Mouse (Mus musculus): Measurements from ENCODE around the gene Iffo2. TPM values are rescaled to one million over a fixed set of nuclear protein-coding genes. Genes with fewer than 3 reads are reported as not detected.

Iffo2 gene
- total and polyA plus RNA-seq, 2 experiments from 2014 or later, result 5.8 to 18.1 TPM

- 0 out of 2 replicates have a peak, but pooled peaks have one; percentile 32 for ATAC-seq (ENCODE audit: low FRiP score)
- H3K4me2 ChIP-seq (ENCODE audit: low read depth, low read length, poor library complexity, severe bottlenecking), result no peak overlapping the region
- TF ChIP-seq CTCF (IDR thresholded peaks at IDR 0.05), result peak; percentile 97
- peaks cover 25% of the 10 kb centered on the region for H3K36me3 ChIP-seq (ENCODE audit: insufficient read depth, low read length)
- DNase-seq (ENCODE audit: low spot score), result peak; percentile 87
- no peaks in the 10 kb centered on the region for H3K9me3 ChIP-seq (ENCODE audit: low read length)
- WGBS, result 13% methylated on average over 9 of the region's 9 CpGs
- no peaks in the 10 kb centered on the region for H3K27me3 ChIP-seq (ENCODE audit: insufficient read depth, low read length)
- peaks cover 7% of the 10 kb centered on the region for H3K4me1 ChIP-seq (ENCODE audit: insufficient read depth, low read length)
- H3K4me3 ChIP-seq (ENCODE audit: low read depth, low read length), result no peak overlapping the region
- H3K27ac ChIP-seq (ENCODE audit: low read depth, low read length), result no peak overlapping the region
- H3K9ac ChIP-seq (replicated peaks; ENCODE audit: low read length, poor library complexity, severe bottlenecking), result no peak overlapping the region
Observed at GRCm38 (mm10) chr4:139643972-139644371, 113.6 kb downstream of the Iffo2 start.

- Histone ChIP-seq H3K27me3 (ENCODE audit: insufficient read depth, low read length) (no peaks in the 10 kb centered on the region), H3K4me1 (ENCODE audit: insufficient read depth, low read length) (peaks cover under 1% of the 10 kb centered on the region; the same call in 1 of the 2 replicates), H3K27ac (ENCODE audit: low read depth, low read length) (no peak overlapping the region), H3K9ac (replicated peaks; ENCODE audit: low read length, poor library complexity, severe bottlenecking) (no peak overlapping the region), H3K9me3 (ENCODE audit: low read length) (no peaks in the 10 kb centered on the region), H3K4me2 (ENCODE audit: low read depth, low read length, poor library complexity, severe bottlenecking) (no peak overlapping the region), H3K36me3 (ENCODE audit: insufficient read depth, low read length) (peaks cover 34% of the 10 kb centered on the region), H3K4me3 (ENCODE audit: low read depth, low read length) (no peak overlapping the region)
- TF ChIP-seq CTCF (IDR thresholded peaks at IDR 0.05), result peak; percentile 68
- no peak for DNase-seq (ENCODE audit: low spot score)
- no peak for ATAC-seq (ENCODE audit: low FRiP score)
- 86% methylated on average over 7 of the region's 7 CpGs for WGBS
Observed at GRCm38 (mm10) chr4:139646916-139647315, 116.6 kb downstream of the Iffo2 start.

GRCm38 (mm10) chr4:139650086-139650743 lies 119.9 kb downstream of the Iffo2 start:
- Histone ChIP-seq H3K27ac (ENCODE audit: low read depth, low read length) (no peak overlapping the region), H3K9ac (replicated peaks; ENCODE audit: low read length, poor library complexity, severe bottlenecking) (no peak overlapping the region), H3K9me3 (ENCODE audit: low read length) (no peaks in the 10 kb centered on the region), H3K36me3 (ENCODE audit: insufficient read depth, low read length) (peaks cover 20% of the 10 kb centered on the region), H3K4me2 (ENCODE audit: low read depth, low read length, poor library complexity, severe bottlenecking) (no peak overlapping the region), H3K27me3 (ENCODE audit: insufficient read depth, low read length) (no peaks in the 10 kb centered on the region), H3K4me3 (ENCODE audit: low read depth, low read length) (no peak overlapping the region), H3K4me1 (ENCODE audit: insufficient read depth, low read length) (no peaks in the 10 kb centered on the region)
- DNase-seq (ENCODE audit: low spot score) (no peak), ATAC-seq (ENCODE audit: low FRiP score) (no peak)
- WGBS, result 82% methylated on average over 15 of the region's 15 CpGs
- no peak for TF ChIP-seq CTCF (IDR thresholded peaks at IDR 0.05)

- H3K4me3 ChIP-seq (ENCODE audit: low read depth, low read length), result no peak overlapping the region
- 60% methylated on average over 11 of the region's 11 CpGs for WGBS
- no peak for DNase-seq (ENCODE audit: low spot score)
- ATAC-seq (ENCODE audit: low FRiP score), result no peak
- H3K9ac ChIP-seq (replicated peaks; ENCODE audit: low read length, poor library complexity, severe bottlenecking), result no peak overlapping the region; the same call in 1 of the 2 replicates
- H3K4me1 ChIP-seq (ENCODE audit: insufficient read depth, low read length), result no peaks in the 10 kb centered on the region
- no peaks in the 10 kb centered on the region for H3K9me3 ChIP-seq (ENCODE audit: low read length)
- H3K27ac ChIP-seq (ENCODE audit: low read depth, low read length), result no peak overlapping the region
- no peak for TF ChIP-seq CTCF (IDR thresholded peaks at IDR 0.05)
- H3K4me2 ChIP-seq (ENCODE audit: low read depth, low read length, poor library complexity, severe bottlenecking), result no peak overlapping the region
- H3K36me3 ChIP-seq (ENCODE audit: insufficient read depth, low read length), result peaks cover 20% of the 10 kb centered on the region
- no peaks in the 10 kb centered on the region for H3K27me3 ChIP-seq (ENCODE audit: insufficient read depth, low read length)
Observed at GRCm38 (mm10) chr4:139650907-139651306, 120.6 kb downstream of the Iffo2 start.

- H3K27me3 ChIP-seq (ENCODE audit: insufficient read depth, low read length), result no peaks in the 10 kb centered on the region
- H3K4me2 ChIP-seq (ENCODE audit: low read depth, low read length, poor library complexity, severe bottlenecking), result no peak within 1 kb of the TSS
- no peaks in the 10 kb centered on the region for H3K9me3 ChIP-seq (ENCODE audit: low read length)
- no peaks in the 10 kb centered on the region for H3K4me1 ChIP-seq (ENCODE audit: insufficient read depth, low read length)
- peaks cover 16% of the 10 kb centered on the region for H3K36me3 ChIP-seq (ENCODE audit: insufficient read depth, low read length)
- no peak for TF ChIP-seq CTCF (IDR thresholded peaks at IDR 0.05)
- no peak within 1 kb of the TSS for H3K27ac ChIP-seq (ENCODE audit: low read depth, low read length)
- no peak within 1 kb of the TSS for H3K4me3 ChIP-seq (ENCODE audit: low read depth, low read length)
- DNase-seq (ENCODE audit: low spot score), result no peak
- WGBS, result 84% methylated on average over 8 of the region's 8 CpGs
- H3K9ac ChIP-seq (replicated peaks; ENCODE audit: low read length, poor library complexity, severe bottlenecking), result no peak within 1 kb of the TSS
- ATAC-seq (ENCODE audit: low FRiP score), result no peak
Observed at GRCm38 (mm10) chr4:139653238-139653637, 122.9 kb downstream of the Iffo2 start, which contains the start of gene Tas1r2. Gene Tas1r2, plus strand, starts transcription at chr4:139653538.

GRCm38 (mm10) chr4:139661897-139662296 lies 131.5 kb downstream of the Iffo2 start:
- no peaks in the 10 kb centered on the region for H3K27me3 ChIP-seq (ENCODE audit: insufficient read depth, low read length)
- WGBS, result 75% methylated on average over 14 of the region's 14 CpGs
- H3K4me3 ChIP-seq (ENCODE audit: low read depth, low read length), result no peak overlapping the region
- DNase-seq (ENCODE audit: low spot score), result peak; percentile 60
- H3K27ac ChIP-seq (ENCODE audit: low read depth, low read length), result no peak overlapping the region
- no peak overlapping the region for H3K4me2 ChIP-seq (ENCODE audit: low read depth, low read length, poor library complexity, severe bottlenecking)
- H3K9me3 ChIP-seq (ENCODE audit: low read length), result no peaks in the 10 kb centered on the region
- H3K9ac ChIP-seq (replicated peaks; ENCODE audit: low read length, poor library complexity, severe bottlenecking), result no peak overlapping the region
- no peaks in the 10 kb centered on the region for H3K4me1 ChIP-seq (ENCODE audit: insufficient read depth, low read length)
- H3K36me3 ChIP-seq (ENCODE audit: insufficient read depth, low read length), result no peaks in the 10 kb centered on the region
- no peak for ATAC-seq (ENCODE audit: low FRiP score)
- TF ChIP-seq CTCF (IDR thresholded peaks at IDR 0.05), result no peak

Measured in midbrain, postnatal 0 days (tissue).